Mouse (Mus musculus): ENCODE data around the gene Nfkb1.

GRCm38 (mm10) chr3:135641623-135641915 lies 49.8 kb downstream of the Nfkb1 start:
- TF ChIP-seq CTCF (IDR thresholded peaks at IDR 0.05; ENCODE audit: low read depth, low read length) = no peak
- TF ChIP-seq POLR2A (IDR thresholded peaks at IDR 0.05; ENCODE audit: borderline replicate concordance, low read depth, low read length) = no peak
